Comparison of ENCODE assay signal across 21 mouse cellular contexts in the genomic region with DNA sequence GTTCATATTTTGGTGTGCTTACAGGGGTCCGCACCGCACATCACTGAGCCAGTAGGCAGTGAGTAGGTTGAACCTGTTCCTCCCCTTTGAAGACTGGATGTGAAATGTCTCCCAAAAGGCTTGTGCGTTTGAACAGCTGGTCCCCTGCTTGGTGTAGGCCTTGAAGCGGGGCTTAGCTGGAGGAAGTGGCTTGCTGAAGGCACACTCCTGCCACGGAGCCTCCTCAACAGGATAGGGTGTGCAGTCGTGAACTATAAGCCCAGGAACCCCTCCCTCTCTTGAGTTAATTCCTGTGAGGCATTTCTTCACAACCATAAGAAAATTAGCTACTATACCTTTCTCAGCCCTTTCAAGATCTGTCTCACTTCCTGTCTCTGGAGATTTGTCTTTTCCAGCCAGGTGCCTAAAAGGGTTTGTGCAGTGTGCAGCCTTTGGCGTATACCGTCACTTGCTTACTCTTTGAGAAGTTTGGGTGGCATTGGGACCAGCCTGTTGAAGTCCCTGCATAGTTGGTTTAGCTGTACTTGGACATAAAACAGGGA. TPM values are rescaled to one million over a fixed set of nuclear protein-coding genes. Genes with fewer than 3 reads are reported as not detected.
A peak's percentile ranks its signal among the peaks of the same experiment; 100 is the strongest.
DNase-seq lines count a peak whose midpoint lies in the region; TF ChIP-seq lines count a peak whose summit lies in the region.
"Had no signal": no experiment of that assay in that cellular context is flagged by ENCODE, and none has a peak within 500 bp of the region (broad histone marks: within the 10 kb centered on the region; RNA-seq: fewer than 3 reads in every experiment).

No protein-coding gene starts in this region.

- H3K27ac ChIP-seq in thymus, adult 2 months (ENCODE audit: control insufficient read depth, insufficient read depth, low read length) = peak overlapping the region; percentile 19
- H3K27ac ChIP-seq in kidney, adult 2 months (ENCODE audit: insufficient read depth, low read depth, low read length) = no peak overlapping the region
- H3K27ac ChIP-seq: embryonic facial prominence, embryonic 15.5 days; hindbrain, embryonic 12.5 days had no signal

- TF ChIP-seq CTCF in thymus, adult 2 months (IDR thresholded peaks at IDR 0.05; ENCODE audit: borderline replicate concordance, control insufficient read depth, extremely low read depth, insufficient read depth, low read length, poor library complexity) = no peak
- TF ChIP-seq CTCF in kidney, adult 2 months (conservative IDR thresholded peaks at IDR 0.05; ENCODE audit: insufficient read depth, insufficient read length, low read depth, low read length) = no peak

- intact Hi-C loops in heart, postnatal 10 days (cut with DNase I) = no loop called here

- H3K4me3 ChIP-seq in thymus, adult 2 months (ENCODE audit: control insufficient read depth, insufficient read depth, low read length) = no peak overlapping the region
- no peak overlapping the region for H3K4me3 ChIP-seq in kidney, adult 2 months (ENCODE audit: insufficient read depth, low read depth, low read length)
- H3K4me3 ChIP-seq: embryonic facial prominence, embryonic 15.5 days; heart, embryonic 12.5 days; hindbrain, embryonic 12.5 days; myocyte had no signal

- no peaks in the 10 kb centered on the region for H3K36me3 ChIP-seq in thymus, adult 2 months (ENCODE audit: control insufficient read depth, insufficient read depth, low read length)
- no peaks in the 10 kb centered on the region for H3K36me3 ChIP-seq in kidney, adult 2 months (ENCODE audit: control insufficient read depth, insufficient read depth, low read length)
- H3K36me3 ChIP-seq: embryonic facial prominence, embryonic 15.5 days; heart, embryonic 12.5 days had no signal

- peak; percentile 77 for DNase-seq in heart, adult 11 months
- DNase-seq in heart, postnatal 10 days = no peak
- DNase-seq in T-cell, adult 2 months (ENCODE audit: low spot score) = peak; percentile 80
- DNase-seq in thymus, adult 2 months = peak; percentile 60
- peak; percentile 68 for DNase-seq in thymus, postnatal 4 days
- no peak for DNase-seq in cerebellum, adult 9-10 months
- no peak for DNase-seq in left cerebral cortex, adult 8-10 months (ENCODE audit: low spot score in 2 of 2)
- no peak for DNase-seq in kidney, adult 2 months
- DNase-seq: cerebellum, adult 18-20 months; cerebellum, postnatal 36 days; gastrocnemius, postnatal 14 days; heart, adult 18-20 months; heart, postnatal 14 days; kidney, adult 11 months; kidney, postnatal 10 days; lung, postnatal 4 days; right cerebral cortex, adult 18-20 months had no signal

- no peaks in the 10 kb centered on the region; the same call in 1 of the 2 replicates for H3K27me3 ChIP-seq in thymus, adult 2 months (ENCODE audit: control insufficient read depth, insufficient read depth, low read length)
- H3K27me3 ChIP-seq in kidney, adult 2 months (replicated peaks; ENCODE audit: control insufficient read depth, insufficient read depth, low read length) = no peaks in the 10 kb centered on the region
- H3K27me3 ChIP-seq: embryonic facial prominence, embryonic 15.5 days; heart, embryonic 12.5 days; hindbrain, embryonic 12.5 days had no signal

- 16% methylated on average over 8 of the region's 8 CpGs for WGBS in thymus, adult 2 months
- WGBS in kidney, adult 2 months = 80% methylated on average over 8 of the region's 8 CpGs

- peaks cover 18% of the 10 kb centered on the region for H3K4me1 ChIP-seq in thymus, adult 2 months (replicated peaks; ENCODE audit: control insufficient read depth, insufficient read depth, low read length)
- H3K4me1 ChIP-seq in kidney, adult 2 months (ENCODE audit: control insufficient read depth, insufficient read depth, low read length) = no peaks in the 10 kb centered on the region
- H3K4me1 ChIP-seq: heart, embryonic 12.5 days had no signal

- no peak for TF ChIP-seq POLR2A in thymus, adult 2 months (IDR thresholded peaks at IDR 0.05; ENCODE audit: control insufficient read depth, extremely low read depth, insufficient read depth, low read length, poor library complexity)
- no peak for TF ChIP-seq POLR2A in kidney, adult 2 months (IDR thresholded peaks at IDR 0.05; ENCODE audit: low read depth, low read length)

RNA-seq across cellular contexts. Expression of gene Amigo2, which starts 5.5 kb away (rescaled TPM):
- 1 to 10 TPM; 6.6 to 7.8 TPM for total RNA-seq in heart, postnatal 10 days (2021)
- polyA plus RNA-seq in thymus, adult 2 months (2012; rRNA removed) = 2.5 and 2.8 TPM in 2 replicates
- 1 to 10 TPM; 6.0 to 8.5 (median 7.3) TPM for total RNA-seq in left cerebral cortex, adult 8-10 months (2022)
- polyA plus RNA-seq in kidney, adult 2 months (2012; rRNA removed) = 0.77 and 0.99 TPM in 2 replicates

RNA-seq across cellular contexts. Expression of gene Pced1b, which starts 5.7 kb away (rescaled TPM):
- 1 to 10 TPM; 6.2 to 7.6 TPM for total RNA-seq in heart, postnatal 10 days (2021)
- polyA plus RNA-seq in thymus, adult 2 months (2012; rRNA removed) = 26.5 and 26.7 TPM in 2 replicates
- total RNA-seq in left cerebral cortex, adult 8-10 months (2022) = 10 to 100 TPM in 2 of 4 experiments, 1 to 10 TPM in 2; 9.4 to 10.7 (median 9.9) TPM
- polyA plus RNA-seq in kidney, adult 2 months (2012; rRNA removed) = 5.4 and 8.2 TPM in 2 replicates

Comparison
In these comparisons a context has a peak if more than half of its experiments do, and no peak if none do; other contexts are left out.
1. DNase-seq: peak in heart, adult 11 months (single experiment), T-cell, adult 2 months (single experiment), thymus, adult 2 months (single experiment) and thymus, postnatal 4 days (single experiment); none in heart, postnatal 10 days (0 of 2), cerebellum, adult 9-10 months (single experiment), left cerebral cortex, adult 8-10 months (0 of 2) and kidney, adult 2 months (single experiment).